Mouse (Mus musculus) liver, embryonic 11.5 days (tissue): Measurements from ENCODE around the gene Sec14l1. TPM values are rescaled to one million over a fixed set of nuclear protein-coding genes. Genes with fewer than 3 reads are reported as not detected.

Experiments
- ATAC-seq: fragments of 200-750 bp; cut with Nextera tagmentation; replicated peaks from 2 replicates; pipeline ENCODE4 v1.8.0; 2017; ENCODE audit warnings: moderate number of reproducible peaks, mild to moderate bottlenecking, moderate TSS enrichment, moderate library complexity; ENCODE audit not compliant: low FRiP score
- DNase-seq: peaks from one replicate; pipeline ENCODE4 v3.0.0-alpha.2; 2017; ENCODE audit warnings: low spot score
- H3K27ac ChIP-seq: fragments of 300-500 bp; sonication (generic); 2 replicates; pipeline ENCODE4 v1.5.1; 2014; ENCODE audit warnings: mild to moderate bottlenecking, low read depth, low read length, control low read depth
- H3K27me3 ChIP-seq: fragments of 300-500 bp; sonication (generic); replicated peaks from 2 replicates; pipeline ENCODE4 v1.6.1; 2014; ENCODE audit warnings: low read length, mixed read lengths; ENCODE audit not compliant: control insufficient read depth, insufficient read depth
- H3K36me3 ChIP-seq: fragments of 300-500 bp; sonication (generic); 2 replicates; pipeline ENCODE4 v1.6.1; 2014; ENCODE audit warnings: mild to moderate bottlenecking, low read length, moderate library complexity, mixed read lengths; ENCODE audit not compliant: control insufficient read depth, insufficient read depth
- H3K4me1 ChIP-seq: fragments of 300-500 bp; sonication (generic); replicated peaks from 2 replicates; pipeline ENCODE4 v1.6.1; 2014; ENCODE audit warnings: low read length, mixed read lengths; ENCODE audit not compliant: control insufficient read depth, insufficient read depth
- H3K4me2 ChIP-seq: fragments of 300-500 bp; sonication (generic); 2 replicates; pipeline ENCODE4 v1.6.1; 2014; ENCODE audit warnings: mild to moderate bottlenecking, control low read depth, moderate library complexity
- H3K4me3 ChIP-seq: fragments of 300-500 bp; sonication (generic); 2 replicates; pipeline ENCODE4 v1.5.1; 2014; ENCODE audit warnings: low read depth, low read length, control low read depth
- H3K9ac ChIP-seq: fragments of 300-500 bp; sonication (generic); 2 replicates; pipeline ENCODE4 v1.6.1; 2014; ENCODE audit warnings: low read depth, low read length, control low read depth
- H3K9me3 ChIP-seq: fragments of 300-500 bp; sonication (generic); 2 replicates; pipeline ENCODE4 v1.6.1; 2016; ENCODE audit warnings: low read length, inconsistent platforms, mixed read lengths; ENCODE audit not compliant: control insufficient read depth
- WGBS: fragments of 180-500 bp; shearing (Covaris S2); extraction: QIAGEN DNeasy Blood & Tissue Kit; methylation state at CpG from one replicate; pipeline ENCODE4 v1.1.7; 2014; 5-methylcytosine and 5-hydroxymethylcytosine counted together
- polyA plus RNA-seq: library from polyadenylated mRNA; unstranded; fragments of >200 nt; fragmentation: Nextera tagmentation; extraction: Ambion mirVana; gene quantifications from 2 replicates; pipeline ENCODE4 v1.2.1, GENCODE M21; 2014

Sec14l1 gene
- polyA plus RNA-seq, 1 experiment from 2014 or later: 20.9 TPM

DNA sequence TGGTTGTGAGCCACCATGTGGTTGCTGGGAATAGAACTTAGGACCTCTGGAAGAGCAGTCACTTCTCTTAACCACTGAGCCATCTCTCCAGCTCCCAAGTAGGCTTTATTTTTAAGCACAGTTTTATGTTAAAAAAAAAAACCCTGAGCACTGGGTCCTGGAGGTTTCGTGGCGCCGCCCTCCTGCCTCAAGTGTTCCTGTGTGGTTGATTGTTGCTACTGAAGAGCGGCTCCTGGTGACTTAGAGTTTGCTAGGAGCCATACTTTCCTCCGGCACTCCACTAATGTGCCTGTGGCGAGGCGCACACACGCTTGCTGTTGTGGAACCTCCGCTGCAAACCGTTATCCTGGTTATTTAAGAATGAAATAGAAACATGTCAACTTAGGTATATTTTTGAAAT, 16.5 kb downstream of the Sec14l1 start:
- no peak for DNase-seq
- 94% methylated on average over 10 of the region's 10 CpGs for WGBS

DNA sequence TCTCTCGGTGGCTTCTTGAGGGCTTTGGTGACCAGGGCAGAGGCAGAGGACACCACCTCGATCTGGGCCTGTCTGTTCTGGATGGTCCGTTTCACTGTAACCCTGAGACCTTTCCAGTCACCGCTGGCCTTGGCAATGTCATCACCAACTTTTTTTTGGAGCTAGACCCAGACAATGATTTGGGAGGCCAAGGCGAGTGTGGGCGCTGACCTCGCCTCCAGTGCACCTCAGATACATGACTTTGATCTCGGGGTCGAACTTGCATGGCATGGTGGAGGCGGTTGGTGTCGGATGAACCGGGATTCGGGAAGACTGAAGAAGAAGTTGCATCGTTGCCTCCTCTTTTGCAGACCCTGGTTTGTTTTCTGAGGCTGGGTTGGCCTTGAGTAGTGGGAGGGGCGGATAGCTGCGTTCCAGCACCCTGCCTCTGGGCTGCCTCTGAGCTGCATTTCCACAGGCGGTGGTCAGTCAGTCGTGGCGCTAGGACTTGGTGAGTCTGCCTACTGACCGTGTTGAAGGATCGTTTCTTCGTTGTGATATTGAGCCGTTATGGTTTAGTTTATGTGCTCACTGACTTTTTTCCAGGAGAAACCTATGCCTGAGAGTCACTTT, 19.9 kb downstream of the Sec14l1 start:
- Histone ChIP-seq H3K4me2 (no peak overlapping the region), H3K36me3 (no peaks in the 10 kb centered on the region), H3K9ac (no peak overlapping the region), H3K9me3 (no peaks in the 10 kb centered on the region), H3K4me1 (peaks cover 21% of the 10 kb centered on the region), H3K27ac (no peak overlapping the region), H3K27me3 (no peaks in the 10 kb centered on the region), H3K4me3 (no peak overlapping the region)
- DNase-seq (no peak), ATAC-seq (no peak)
- 76% methylated on average over 23 of the region's 23 CpGs for WGBS

More for the DNA sequence above, 16.5 kb downstream of the Sec14l1 start:
- Histone ChIP-seq H3K4me1 (peaks cover 41% of the 10 kb centered on the region), H3K4me2 (no peak overlapping the region), H3K36me3 (no peaks in the 10 kb centered on the region), H3K9ac (no peak overlapping the region), H3K27me3 (no peaks in the 10 kb centered on the region), H3K4me3 (no peak overlapping the region), H3K27ac (no peak overlapping the region), H3K9me3 (no peaks in the 10 kb centered on the region)
- ATAC-seq: no peak

DNA sequence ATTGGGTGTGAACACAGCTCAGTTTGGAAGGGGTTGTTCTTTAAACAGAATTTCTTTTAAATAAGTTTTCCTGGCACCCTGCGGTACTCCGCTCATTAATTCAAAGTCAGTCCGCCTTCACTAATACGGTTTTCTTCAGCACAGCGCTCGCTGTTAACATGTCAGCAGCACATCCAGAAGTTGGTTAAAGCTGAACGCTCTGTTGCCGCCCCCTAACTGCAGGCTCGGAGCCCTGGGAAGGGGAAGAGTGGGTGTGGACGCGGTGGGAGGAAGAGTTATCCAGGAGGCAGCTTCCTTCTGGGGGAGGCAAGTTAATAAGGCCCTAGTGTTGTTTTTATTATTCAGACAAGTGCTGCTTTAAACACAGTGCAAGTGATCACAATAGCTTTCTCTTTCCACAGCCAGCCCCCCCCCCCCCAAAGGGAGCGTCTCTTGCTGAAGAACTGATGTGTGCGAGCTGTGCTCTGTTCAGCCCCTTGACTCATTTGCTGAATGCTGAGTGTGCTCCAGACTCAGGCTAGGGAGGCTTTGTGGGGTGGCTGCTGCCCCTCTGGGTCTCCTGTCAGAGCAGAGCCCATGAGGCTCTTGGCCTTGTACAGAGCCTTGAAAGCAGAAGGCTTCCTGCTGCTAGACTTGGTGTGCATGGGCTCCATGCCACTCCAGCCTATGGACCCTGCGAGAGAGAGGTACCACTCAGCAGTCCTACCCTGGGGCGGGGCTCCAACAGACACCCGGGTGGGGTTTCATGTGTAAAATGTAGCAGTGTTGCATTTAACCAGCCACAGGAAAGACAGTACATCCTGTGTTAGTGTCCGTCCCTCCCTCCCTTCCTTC, 20.7 kb downstream of the Sec14l1 start:
- no peak overlapping the region for H3K9ac ChIP-seq
- H3K27me3 ChIP-seq: no peaks in the 10 kb centered on the region
- no peaks in the 10 kb centered on the region for H3K36me3 ChIP-seq
- H3K27ac ChIP-seq: peak overlapping the region; percentile 53; the same call in 1 of the 2 replicates
- ATAC-seq (no peak), DNase-seq (no peak)
- no peaks in the 10 kb centered on the region for H3K9me3 ChIP-seq
- WGBS: 54% methylated on average over 17 of the region's 17 CpGs
- peaks cover 19% of the 10 kb centered on the region for H3K4me1 ChIP-seq
- H3K4me2 ChIP-seq: no peak overlapping the region; the same call in 1 of the 2 replicates
- H3K4me3 ChIP-seq: no peak overlapping the region

DNA sequence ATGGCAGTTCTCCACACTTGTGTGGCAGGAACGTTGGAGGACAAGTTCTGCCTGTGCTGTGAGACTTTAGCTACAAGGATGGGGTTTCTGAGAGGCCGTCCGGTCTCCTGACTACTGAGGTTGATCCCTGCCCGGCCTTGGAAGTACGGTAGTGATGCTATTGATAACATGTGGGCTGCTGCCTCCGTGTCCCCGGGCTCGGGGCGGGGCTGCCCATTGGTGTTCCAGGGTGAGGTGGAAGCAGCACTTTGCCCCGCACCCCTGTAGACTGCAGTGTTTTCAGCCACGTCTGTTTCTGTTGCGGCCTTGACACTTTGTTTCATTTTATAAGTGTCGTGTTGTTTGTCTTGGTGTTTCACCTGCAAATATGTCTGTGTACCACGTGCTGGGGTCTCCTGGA, 21.9 kb downstream of the Sec14l1 start:
- no peaks in the 10 kb centered on the region for H3K9me3 ChIP-seq
- peaks cover 19% of the 10 kb centered on the region for H3K4me1 ChIP-seq
- H3K9ac ChIP-seq: no peak overlapping the region
- DNase-seq: no peak
- no peak overlapping the region for H3K4me3 ChIP-seq
- no peak overlapping the region for H3K4me2 ChIP-seq
- H3K27me3 ChIP-seq: no peaks in the 10 kb centered on the region
- no peak overlapping the region for H3K27ac ChIP-seq
- no peak for ATAC-seq
- peaks cover 1% of the 10 kb centered on the region; the same call in 1 of the 2 replicates for H3K36me3 ChIP-seq
- 62% methylated on average over 14 of the region's 14 CpGs for WGBS

DNA sequence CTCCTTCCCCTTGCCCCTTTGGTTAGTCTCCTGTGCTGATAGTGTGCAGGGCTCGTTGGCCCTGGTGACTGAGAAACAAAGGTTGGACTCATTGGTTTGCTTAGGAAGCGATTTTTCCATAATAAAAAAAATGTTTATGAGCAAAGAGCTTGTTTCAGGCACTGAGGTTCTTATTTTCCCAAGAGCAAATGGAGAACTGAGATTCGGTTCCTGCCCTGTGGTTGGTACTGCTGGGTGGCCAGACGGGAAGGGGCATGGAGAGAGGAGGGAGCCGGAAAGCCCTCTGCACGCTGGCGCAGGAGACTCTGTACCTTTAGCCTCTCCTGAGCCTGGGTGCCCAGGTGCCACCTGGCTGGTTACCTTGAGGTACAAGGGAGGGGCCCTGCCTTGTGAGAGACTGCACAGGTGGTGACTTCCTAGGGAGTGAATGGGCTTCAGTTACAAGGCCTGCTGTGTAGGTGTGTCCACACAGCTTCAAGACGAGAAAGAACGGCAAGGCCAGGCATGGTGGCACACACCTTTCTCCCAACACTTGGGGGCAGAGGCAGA, 23.3 kb downstream of the Sec14l1 start:
- H3K27ac ChIP-seq: no peak overlapping the region

GRCm38 (mm10) chr11:117138795-117139463, 24.0 kb downstream of the Sec14l1 start:
- ATAC-seq (no peak), DNase-seq (no peak)
- H3K4me3 ChIP-seq: no peak overlapping the region
- H3K4me1 ChIP-seq: peaks cover 23% of the 10 kb centered on the region
- no peak overlapping the region for H3K4me2 ChIP-seq
- no peak overlapping the region for H3K27ac ChIP-seq
- no peak overlapping the region for H3K9ac ChIP-seq
- WGBS: 69% methylated on average over 12 of the region's 12 CpGs
- H3K27me3 ChIP-seq: no peaks in the 10 kb centered on the region
- peaks cover 4% of the 10 kb centered on the region for H3K36me3 ChIP-seq
- no peaks in the 10 kb centered on the region for H3K9me3 ChIP-seq

More for the DNA sequence above, 23.3 kb downstream of the Sec14l1 start:
- DNase-seq: no peak
- Histone ChIP-seq H3K4me3 (no peak overlapping the region), H3K36me3 (peaks cover 4% of the 10 kb centered on the region; the same call in 1 of the 2 replicates), H3K27me3 (no peaks in the 10 kb centered on the region), H3K4me2 (no peak overlapping the region), H3K9ac (no peak overlapping the region), H3K9me3 (no peaks in the 10 kb centered on the region), H3K4me1 (peaks cover 19% of the 10 kb centered on the region)
- ATAC-seq: no peak
- 87% methylated on average over 9 of the region's 9 CpGs for WGBS

DNA sequence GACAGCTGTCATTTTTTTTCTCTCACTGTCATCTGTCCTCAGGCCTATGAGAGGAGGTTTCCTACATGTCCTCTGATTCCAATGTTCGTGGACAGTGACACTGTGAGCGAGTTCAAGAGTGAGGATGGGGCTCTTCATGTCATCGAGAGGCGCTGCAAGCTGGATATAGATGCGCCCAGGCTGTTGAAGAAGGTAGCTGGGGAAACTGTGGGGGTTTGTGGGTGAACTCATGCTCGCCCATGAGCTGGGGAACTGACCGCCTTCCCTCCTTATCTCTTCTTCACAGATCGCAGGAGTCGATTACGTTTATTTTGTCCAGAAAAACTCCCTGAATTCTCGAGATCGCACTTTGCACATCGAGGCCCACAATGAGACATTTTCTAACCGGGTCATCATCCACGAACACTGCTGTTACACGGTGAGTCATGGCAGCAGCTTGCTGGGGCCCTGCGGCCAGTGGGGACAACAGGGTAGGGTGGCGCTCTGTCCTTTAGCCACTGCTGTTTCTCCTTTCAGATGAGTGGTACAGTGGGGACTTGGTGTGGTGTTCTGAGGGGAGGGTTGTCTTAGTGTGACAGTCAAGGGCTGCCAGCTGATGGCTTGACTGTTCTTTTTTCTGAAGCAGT, 26.5 kb downstream of the Sec14l1 start:
- H3K36me3 ChIP-seq: peaks cover 20% of the 10 kb centered on the region
- H3K9me3 ChIP-seq: no peaks in the 10 kb centered on the region
- no peaks in the 10 kb centered on the region for H3K27me3 ChIP-seq
- DNase-seq (no peak), ATAC-seq (no peak)
- no peak overlapping the region for H3K4me2 ChIP-seq
- H3K9ac ChIP-seq: no peak overlapping the region
- peaks cover 14% of the 10 kb centered on the region for H3K4me1 ChIP-seq
- H3K27ac ChIP-seq: no peak overlapping the region
- H3K4me3 ChIP-seq: no peak overlapping the region
- WGBS: 83% methylated on average over 18 of the region's 18 CpGs

GRCm38 (mm10) chr11:117142507-117142906, 27.5 kb downstream of the Sec14l1 start:
- H3K27ac ChIP-seq: no peak overlapping the region

More at GRCm38 (mm10) chr11:117142507-117142906, 27.5 kb downstream of the Sec14l1 start:
- no peak for DNase-seq
- H3K4me1 ChIP-seq: peaks cover 8% of the 10 kb centered on the region; the same call in 1 of the 2 replicates
- no peak for ATAC-seq
- 89% methylated on average over 4 of the region's 4 CpGs for WGBS
- no peak overlapping the region for H3K4me2 ChIP-seq
- H3K9me3 ChIP-seq: no peaks in the 10 kb centered on the region
- peaks cover 22% of the 10 kb centered on the region for H3K36me3 ChIP-seq
- H3K4me3 ChIP-seq: no peak overlapping the region
- H3K27me3 ChIP-seq: no peaks in the 10 kb centered on the region
- H3K9ac ChIP-seq: no peak overlapping the region
